Mouse (Mus musculus) liver, embryonic 14.5 days (tissue): ENCODE results near the gene Gpr19.

ENCODE experiments used
- CTCF ChIP-seq: IDR thresholded peaks from 2 replicates; pipeline ENCODE4 v1.5.1; 2016; ENCODE audit warnings: antibody characterized with exemption, low read depth, control low read depth
- EP300 ChIP-seq: IDR thresholded peaks from 2 replicates; pipeline ENCODE4 v1.6.1; 2016; ENCODE audit warnings: antibody characterized with exemption, low read depth

- TF ChIP-seq EP300 (no peak), CTCF (no peak)
These were observed 35.7 kb downstream of the Gpr19 start for GRCm38 (mm10) chr6:134862671-134863104.
